Mouse (Mus musculus): Measurements from ENCODE around the gene Serpina16.

- TF ChIP-seq CTCF (IDR thresholded peaks at IDR 0.05; ENCODE audit: borderline replicate concordance, insufficient read depth, low read depth, low read length) (no peak), POLR2A (IDR thresholded peaks at IDR 0.05; ENCODE audit: borderline replicate concordance, insufficient read depth, low read length) (no peak)
Measured at GRCm38 (mm10) chr12:103673179-103673578, 2.8 kb downstream of the Serpina16 start.

Measured in cerebellum, adult 2 months (tissue).